Mouse (Mus musculus): ENCODE measurements around the gene Rnf187. TPM values are rescaled to one million over a fixed set of nuclear protein-coding genes. Genes with fewer than 3 reads are reported as not detected.

The Rnf187 gene
- polyA plus RNA-seq, 1 experiment: 137 TPM

DNA sequence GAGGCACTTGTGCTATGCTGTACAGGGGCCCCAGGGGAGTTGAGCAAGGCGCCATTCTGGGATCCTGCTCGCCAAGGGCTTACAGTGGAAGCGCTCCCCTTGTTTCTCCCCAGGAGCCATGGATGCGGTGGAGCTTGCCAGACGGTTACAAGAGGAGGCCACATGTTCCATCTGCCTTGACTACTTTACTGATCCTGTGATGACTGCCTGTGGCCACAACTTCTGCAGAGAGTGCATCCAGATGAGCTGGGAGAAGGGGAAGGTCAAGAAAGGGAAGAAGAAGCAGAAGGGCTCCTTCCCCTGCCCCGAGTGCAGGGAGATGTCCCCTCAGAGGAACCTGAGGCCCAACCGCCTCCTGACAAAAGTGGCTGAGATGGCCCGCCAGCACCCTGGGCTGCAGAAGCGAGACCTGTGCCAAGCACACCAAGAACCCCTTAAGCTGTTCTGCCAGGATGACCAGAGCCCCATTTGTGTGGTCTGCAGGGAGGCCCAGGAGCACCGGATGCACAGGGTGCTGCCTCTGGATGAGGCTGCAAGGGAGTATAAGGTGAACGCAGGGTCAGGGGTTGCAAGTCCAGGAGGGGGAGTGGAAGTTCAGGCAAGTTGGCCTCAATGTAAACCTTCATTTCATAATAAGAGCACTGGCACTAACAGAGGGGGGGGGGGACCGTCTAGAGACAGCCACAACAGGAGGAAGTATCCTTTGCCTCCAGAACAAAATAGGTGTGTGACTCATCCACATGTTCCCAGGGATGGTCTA, 26.5 kb upstream of the Rnf187 start:
- DNase-seq (ENCODE audit: low spot score): peak; percentile 16

DNA sequence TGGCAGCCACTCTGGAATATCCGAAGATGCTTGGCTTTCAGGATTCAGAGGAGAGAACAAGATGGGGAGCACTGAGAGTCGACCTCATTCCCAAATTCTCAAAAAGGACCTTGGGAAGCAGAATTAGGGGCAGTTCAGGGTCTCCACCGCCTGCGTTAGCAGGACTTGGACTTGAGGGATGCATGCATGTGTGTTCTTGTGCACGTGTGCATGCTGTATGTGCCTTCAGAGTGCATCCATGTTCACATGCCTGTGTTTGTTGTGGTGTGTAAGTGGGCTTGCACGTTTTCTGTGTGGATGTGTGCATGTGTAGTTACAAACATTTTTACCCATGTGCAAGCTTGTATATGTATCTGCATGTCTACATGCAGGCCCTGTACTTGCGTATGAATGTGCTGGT, 25.5 kb upstream of the Rnf187 start:
- DNase-seq (ENCODE audit: low spot score): peak; percentile 6

DNA sequence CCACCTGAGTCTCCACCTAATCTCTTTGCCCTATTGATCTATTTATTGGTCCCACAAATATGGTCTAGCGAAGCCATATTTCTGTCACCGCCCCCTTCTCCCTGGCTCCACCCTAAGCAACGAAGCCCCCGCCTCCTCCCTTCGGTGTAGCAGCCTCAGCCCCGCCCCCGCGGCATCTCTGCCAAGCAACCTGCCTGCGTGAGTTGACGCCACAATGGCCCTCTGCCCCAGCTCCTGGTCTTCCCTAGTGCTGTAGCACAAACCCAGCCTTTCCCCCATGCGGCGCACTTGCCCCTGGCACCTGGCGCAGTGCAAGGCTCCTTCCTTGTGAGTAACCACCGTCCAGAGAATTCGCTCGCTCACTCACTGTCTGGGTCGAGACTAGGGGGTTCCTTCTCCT, 24.8 kb upstream of the Rnf187 start:
- peak; percentile 21 for DNase-seq (ENCODE audit: low spot score)

DNA sequence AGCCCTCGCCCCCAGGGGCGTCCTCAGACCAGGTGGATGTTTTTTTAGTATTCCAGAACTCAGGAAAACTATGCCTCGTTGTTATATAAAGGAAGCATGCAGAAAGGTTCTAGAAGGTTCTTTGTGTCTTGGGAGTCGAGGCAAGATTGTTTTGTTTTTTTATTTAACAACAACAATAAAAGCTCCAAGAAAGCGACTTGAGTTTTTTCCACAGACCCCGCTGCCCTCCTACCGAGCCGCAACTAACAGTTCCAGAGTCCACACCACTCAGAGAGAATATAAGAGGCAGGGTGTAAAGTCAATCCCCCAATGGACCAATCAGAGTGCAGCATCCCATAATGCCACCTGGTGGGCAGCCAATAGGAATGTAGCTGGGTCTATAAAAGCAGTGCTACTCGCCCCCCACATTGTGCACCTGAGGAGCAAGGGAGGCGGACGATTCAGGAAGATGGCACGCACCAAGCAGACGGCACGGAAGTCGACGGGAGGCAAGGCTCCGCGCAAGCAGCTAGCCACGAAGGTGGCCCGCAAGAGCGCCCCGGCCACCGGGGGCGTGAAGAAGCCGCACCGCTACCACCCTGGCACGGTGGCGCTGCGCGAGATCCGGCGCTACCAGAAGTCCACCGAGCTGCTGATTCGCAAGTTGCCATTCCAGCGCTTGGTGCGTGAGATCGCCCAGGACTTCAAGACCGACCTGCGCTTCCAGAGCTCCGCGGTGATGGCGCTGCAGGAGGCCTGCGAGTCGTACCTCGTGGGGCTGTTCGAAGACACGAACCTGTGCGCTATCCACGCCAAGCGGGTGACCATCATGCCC, 22.9 kb upstream of the Rnf187 start:
- no peak for DNase-seq (ENCODE audit: low spot score)

DNA sequence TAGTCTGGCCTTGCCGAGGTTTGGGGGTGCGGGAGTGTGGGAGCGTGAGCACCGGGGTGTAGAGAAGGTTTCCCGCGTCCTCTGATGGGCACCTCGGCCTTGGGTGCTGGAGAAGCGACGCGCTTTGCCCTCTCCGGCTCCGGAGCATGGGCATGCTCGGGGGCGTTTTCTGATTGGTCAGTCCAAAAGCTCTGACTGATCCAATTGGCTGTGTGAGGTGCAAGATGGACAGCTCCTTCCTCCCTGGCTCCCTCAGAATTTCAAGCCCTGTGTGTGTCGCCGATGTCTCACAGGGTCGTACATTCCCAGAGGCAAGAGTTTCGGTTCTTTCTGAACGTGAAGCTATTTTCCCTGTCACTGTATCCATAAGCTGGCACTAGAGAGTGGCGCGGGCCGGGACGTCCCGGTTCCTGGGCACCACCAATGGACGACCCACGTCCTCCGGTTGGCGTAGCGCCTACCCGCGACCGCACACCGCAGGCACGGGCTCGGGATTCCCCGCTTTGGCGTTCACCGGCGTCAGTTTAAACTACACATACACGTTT, 21.3 kb upstream of the Rnf187 start:
- DNase-seq (ENCODE audit: low spot score): peak; percentile 47

DNA sequence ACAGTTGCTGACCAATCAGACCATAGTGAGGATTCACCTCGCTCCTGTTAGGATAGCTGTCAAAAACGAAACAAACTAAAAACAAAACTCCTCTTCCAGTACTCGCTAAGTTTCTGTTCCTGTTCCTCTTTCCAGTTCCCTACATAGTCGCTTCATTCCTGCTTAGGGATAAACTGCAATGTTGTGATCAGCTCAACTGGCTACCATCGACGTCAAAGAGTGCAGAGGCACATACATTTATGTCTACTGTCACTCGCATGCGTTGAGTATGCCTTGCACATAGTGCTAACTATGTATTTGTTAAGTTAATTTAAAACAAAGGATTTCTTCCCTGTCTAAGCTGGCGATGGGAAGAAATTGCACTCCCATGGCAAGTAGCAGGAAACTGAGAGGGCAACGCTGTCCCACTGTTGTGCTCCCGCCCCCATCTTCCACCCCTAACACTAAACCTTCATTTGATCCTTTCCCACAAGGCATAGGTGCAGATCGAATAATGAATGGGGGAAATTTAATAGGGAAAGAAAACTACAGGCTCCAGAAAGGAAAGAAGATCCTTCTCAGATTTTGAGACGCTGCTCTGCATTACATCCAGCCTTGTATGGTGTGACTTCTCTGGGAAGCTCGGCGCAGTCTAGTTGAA, 20.6 kb upstream of the Rnf187 start:
- DNase-seq (ENCODE audit: low spot score): no peak

DNA sequence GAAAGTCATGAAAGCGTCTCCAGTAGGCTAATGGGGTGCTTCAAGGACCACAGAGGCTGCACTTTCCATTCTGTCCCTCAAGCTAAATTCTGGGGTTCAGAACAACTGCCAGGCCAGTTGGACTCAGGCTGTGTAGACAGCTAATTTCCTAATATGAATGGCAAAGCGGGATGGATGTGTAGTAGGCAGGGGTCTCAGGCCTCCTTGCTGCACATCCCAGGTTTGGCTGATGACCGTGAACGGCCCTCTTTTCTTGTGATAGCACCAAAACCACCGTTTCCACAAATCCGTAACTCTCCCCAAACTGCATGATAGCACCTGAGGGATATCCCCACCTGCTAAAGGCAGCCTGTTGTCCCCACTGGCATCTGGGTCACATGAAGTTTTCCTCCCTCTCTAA, 19.8 kb upstream of the Rnf187 start:
- no peak for DNase-seq (ENCODE audit: low spot score)

DNA sequence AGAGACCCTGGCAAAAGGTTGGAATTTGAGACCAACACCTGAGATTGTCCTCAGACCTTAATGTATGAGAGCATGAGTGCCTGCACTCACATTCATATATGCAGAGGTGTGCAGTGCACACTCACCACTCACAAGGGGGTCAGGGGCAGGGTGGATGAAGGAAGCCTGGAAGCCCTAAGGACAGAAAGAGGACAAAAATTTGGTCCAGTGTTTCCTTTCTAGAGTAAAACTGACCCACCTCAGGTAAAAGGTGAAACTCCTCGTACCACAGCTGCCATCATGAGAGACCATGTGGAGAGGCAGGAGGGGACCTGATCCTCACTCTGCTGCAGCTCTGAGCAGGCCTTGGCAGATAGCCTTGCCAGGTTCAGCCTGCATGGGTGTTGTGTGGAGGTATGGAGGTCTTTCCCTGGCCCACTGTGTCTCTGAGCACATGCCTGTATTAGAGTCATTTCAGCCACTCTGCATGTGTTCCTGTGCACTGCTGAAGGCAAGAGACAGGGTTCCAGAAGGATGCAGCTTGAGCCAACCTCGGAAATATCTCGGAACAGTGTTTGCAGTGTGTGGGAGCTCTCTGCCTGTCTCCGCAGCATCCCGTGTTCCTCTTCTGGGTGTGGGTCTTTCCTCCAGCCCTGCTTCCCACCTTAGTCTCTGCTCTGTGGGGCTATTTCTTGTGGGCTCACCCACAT, 18.7 kb upstream of the Rnf187 start:
- no peak for DNase-seq (ENCODE audit: low spot score)

DNA sequence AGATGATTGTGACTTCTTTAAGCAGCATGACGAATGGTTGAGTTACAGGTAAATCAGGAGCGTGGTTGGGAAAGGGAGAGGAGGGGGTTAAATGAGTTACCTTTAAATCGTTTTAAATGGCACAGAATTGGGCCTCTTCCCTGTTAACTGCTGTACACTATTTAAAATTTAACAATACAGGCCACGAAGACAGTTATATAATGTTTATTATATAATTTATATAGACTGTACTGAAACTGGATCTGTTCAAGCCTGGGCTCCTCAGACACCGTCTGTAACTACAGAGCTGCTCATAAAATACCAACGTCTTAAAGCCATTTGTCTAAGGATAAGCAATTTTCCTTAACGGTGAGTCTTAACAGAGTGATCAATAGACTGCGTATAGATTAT, 17.1 kb upstream of the Rnf187 start:
- no peak for DNase-seq (ENCODE audit: low spot score)

DNA sequence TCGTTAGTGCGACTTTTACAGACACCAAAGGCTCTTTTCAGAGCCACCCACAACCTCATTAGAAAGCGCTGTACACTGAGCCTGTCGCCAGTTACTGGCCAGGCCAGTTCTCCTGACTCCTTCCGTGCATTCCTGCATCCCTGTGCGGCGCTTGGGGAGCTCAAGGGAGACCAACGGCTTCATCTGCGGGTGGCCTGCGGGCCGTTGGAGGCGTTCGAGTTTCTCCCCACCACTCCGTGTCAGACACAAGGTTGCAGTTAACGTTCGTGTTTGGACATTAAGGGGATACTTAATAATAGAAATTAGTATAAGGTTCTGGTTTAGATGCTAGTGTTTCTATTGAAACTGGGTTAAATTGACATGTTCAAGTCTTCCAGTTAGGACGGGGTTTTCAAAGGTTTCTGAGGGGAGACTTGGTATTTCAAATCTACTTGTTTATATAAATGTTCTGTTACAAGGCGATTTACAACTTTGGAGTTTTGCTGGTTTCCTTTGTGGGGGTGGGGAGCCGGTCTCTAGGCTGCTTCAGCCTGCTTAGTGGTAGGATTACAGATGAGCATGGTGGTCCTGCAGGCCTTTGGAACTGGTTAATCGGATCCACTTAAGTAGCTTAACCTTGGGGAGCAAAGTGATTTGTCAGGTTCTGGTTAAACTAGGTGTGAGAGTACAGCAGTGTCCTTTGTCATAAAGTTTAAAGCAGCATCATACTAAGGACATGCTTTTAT, 16.6 kb upstream of the Rnf187 start:
- DNase-seq (ENCODE audit: low spot score): no peak

DNA sequence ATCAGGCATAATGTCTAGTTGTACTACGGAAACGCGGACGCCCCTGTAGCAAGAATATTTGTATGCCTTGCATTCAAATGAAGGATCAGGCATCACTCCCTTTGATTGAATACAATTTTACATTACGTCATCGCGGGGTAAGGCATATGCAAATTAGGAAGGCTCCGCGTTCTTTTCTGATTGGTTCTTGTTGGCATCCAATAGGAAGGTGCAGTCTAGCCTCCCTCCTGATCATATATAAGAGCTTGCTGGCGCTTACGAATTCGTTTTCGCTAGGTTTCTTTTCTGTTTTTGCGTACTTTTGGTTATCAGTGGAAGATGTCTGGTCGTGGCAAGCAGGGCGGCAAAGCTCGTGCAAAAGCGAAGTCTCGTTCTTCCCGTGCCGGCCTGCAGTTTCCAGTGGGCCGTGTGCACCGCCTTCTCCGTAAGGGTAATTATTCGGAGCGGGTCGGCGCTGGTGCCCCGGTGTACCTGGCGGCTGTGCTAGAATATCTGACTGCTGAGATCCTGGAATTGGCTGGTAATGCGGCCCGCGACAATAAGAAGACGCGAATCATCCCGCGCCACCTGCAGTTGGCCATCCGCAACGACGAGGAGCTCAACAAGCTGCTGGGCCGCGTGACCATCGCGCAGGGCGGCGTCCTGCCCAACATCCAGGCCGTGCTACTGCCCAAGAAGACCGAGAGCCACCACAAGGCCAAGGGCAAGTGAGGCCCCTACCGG, 15.9 kb upstream of the Rnf187 start, which contains the start of the genes Hist3h2a and Trim17:
Gene Hist3h2a (plus strand): TSS at position 266 of the 723 bp plus-strand sequence.
Gene Trim17 (plus strand): TSS at position 266 of the 723 bp plus-strand sequence.
- DNase-seq (ENCODE audit: low spot score): peak; percentile 69

DNA sequence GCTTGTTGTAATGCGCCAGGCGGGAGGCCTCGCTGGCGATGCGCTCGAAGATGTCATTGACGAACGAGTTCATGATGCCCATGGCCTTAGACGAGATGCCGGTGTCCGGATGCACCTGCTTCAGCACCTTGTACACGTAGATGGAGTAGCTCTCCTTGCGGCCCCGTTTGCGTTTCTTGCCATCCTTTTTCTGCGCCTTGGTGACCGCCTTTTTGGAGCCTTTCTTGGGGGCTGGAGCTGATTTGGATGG, 15.4 kb upstream of the Rnf187 start:
- peak; percentile 48 for DNase-seq (ENCODE audit: low spot score)

DNA sequence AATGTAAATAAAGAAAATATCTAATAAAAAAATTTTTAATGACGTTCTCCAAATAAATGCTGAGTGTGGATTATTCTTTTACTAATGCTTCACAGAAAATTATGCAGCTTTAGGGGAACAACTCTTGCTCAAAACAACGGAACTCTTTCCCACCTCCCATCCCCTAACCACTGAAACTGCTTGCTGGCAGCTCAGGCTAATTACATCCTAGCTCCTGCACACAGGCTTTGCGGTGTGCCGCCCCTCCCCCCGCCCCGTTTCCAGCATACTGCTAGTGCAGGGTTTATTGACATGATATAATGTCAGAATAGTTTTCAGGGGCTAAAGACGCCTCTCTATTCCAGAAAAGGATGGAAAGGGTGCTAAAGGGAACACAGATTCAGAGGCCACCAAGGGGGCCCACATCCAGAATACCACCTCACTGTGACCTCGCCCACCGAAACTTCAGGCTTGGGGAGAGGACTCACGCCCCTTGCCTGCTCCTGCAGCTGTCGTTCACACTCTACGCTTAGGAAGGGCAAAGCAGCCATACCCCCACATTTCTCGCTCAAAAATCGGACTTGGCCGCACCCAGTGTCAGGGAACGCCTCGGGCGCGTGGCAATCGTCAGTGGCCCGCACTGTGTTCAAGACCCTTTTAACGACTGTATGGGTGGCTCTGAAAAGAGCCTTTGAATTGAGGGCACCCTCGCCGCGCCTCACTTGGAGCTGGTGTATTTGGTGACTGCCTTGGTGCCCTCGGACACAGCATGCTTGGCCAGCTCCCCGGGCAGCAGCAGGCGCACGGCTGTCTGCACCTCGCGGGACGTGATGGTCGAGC, 14.8 kb upstream of the Rnf187 start:
- no peak for DNase-seq (ENCODE audit: low spot score)

DNA sequence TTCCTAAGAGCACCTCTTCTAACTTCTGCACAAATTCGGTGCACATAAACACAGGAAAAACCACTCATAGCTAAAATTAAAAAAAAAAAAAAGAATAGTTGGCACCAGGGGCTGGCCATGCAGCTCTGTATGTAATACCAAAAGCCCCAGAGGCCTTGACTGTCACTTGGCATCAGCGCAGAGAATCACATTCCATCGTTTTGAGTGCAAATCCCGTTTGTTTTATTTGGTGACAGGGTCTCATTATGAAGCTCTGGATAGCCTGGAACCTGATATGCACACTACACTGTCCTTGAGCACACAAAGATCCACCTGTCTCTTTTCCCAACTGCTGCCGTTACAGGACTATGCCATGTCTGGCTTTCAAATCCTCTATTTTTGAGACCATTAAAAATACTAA, 12.5 kb upstream of the Rnf187 start:
- no peak for DNase-seq (ENCODE audit: low spot score)

DNA sequence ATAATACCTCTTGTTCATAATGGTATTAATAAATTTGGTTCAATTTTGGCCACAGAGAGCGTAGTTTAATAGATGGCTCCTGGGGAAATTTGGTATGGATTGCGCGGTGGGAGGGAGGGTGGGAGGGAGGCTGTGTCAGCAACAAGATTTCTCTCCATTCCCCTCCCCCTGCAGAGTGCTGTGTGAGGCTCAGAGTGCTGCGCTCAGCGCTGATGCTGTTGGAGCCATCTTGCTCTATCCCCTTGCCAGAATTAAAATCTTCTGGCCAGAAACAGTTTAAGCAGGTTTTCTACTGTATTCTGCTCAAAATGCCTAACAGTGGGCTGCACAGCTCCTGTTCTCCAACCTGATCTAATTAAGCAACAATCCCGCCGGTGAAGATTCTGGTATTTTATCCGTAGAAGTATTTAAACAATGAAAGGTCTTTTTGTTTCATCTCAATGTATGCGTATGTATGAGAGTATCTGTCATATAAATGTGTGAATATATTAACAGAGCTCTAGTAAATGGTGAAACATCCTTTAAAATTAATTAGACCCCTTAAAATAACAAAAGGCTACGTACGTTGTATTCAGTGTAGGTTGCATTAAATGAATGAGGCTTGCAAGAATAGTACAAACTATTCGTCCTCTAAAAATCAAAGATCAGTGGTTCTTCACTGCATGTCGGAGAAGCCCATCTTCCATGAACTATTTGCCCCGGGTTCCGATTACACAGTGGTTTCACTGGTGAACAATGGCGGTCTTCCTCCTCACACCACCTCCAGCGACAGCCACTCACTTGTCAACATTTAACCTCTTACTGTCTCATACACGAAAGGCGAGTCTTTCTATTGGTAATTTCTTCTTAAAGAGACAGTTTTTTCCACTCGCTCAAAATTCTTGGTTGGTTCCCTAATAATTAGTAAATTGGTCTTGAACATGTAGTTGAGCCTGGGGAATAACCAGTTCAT, 11.0 kb upstream of the Rnf187 start:
- DNase-seq (ENCODE audit: low spot score): no peak

DNA sequence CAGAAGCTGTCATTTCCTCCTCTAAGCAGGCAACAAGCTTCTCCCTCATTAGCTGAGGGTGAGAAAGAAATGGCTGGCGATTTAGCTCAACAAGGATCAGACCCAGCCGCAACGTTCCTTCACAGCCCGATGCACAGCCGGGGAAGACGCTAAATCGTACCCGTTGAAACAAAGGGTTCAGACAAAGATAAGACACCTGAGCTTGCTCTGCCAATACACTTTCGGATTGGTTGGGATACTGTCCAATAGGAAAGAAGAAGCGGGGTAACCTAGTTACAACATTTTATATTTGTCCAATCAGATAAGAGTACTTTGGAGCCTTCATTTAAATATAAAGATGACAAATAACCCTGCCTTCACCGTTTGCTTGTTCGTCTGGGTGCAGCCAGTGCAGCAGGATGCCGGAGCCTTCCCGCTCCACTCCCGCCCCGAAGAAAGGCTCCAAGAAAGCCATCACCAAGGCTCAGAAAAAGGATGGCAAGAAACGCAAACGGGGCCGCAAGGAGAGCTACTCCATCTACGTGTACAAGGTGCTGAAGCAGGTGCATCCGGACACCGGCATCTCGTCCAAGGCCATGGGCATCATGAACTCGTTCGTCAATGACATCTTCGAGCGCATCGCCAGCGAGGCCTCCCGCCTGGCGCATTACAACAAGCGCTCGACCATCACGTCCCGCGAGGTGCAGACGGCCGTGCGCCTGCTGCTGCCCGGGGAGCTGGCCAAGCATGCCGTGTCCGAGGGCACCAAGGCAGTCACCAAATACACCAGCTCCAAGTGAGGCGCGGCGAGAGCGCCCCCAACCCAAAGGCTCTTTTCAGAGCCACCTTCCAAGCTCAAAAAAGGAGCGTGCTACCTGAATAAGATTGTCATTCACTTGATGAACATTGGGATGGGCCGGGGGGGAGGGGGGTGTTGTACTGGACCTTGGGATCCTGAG, 10.1 kb upstream of the Rnf187 start, which contains the start of gene Hist3h2ba:
Gene Hist3h2ba (plus strand): TSS at position 379 of the 938 bp plus-strand sequence.
- no peak for DNase-seq (ENCODE audit: low spot score)

DNA sequence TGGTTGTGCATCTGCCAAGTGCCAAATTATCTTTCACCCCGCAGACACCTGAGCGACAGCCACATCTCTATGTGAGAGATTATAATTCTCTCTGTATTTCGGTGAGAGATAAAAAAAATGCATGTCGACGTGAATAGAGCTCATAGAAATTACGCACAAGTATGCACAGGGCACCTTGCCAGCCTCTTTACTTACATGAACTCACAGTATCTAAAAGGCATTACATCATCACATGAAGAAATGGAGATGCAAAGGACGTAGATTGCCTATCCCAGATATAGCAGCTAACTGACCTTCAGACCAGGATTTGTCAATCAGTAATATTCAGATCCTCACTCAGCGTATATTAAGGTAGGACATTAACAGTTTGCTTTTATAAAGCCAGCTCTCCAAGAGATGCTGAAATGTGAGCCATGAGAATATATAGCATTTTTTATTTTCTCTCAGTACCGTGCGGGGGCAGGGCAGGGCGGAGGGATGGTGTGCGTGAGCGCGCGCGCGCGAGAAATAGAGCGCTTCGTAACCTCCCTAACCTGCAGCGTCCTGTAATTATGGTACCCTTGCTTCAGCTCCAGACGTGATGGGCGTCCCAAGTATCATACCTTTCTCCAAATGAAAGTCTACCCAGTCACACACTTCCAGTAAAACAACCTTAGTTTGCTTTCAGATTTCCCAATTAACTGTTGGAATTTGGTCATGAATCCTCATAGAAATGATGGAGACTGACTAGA, 9.2 kb upstream of the Rnf187 start:
- DNase-seq (ENCODE audit: low spot score): no peak
